Mouse (Mus musculus) C2C12 (cell line): ENCODE measurements around the gene Cyp27a1. TPM values are rescaled to one million over a fixed set of nuclear protein-coding genes. Genes with fewer than 3 reads are reported as not detected.

Experiments used
- H3K27me3 ChIP-seq: one replicate; pipeline ENCODE4 v1.6.1; 2011; ENCODE audit not compliant: control insufficient read depth, insufficient read depth, insufficient read length
- H3K36me3 ChIP-seq: one replicate; pipeline ENCODE4 v1.6.1; 2011; ENCODE audit not compliant: control insufficient read depth, insufficient read depth
- H3K4me3 ChIP-seq: one replicate; pipeline ENCODE4 v1.5.1; 2011; ENCODE audit warnings: mild to moderate bottlenecking, control low read depth; ENCODE audit not compliant: poor library complexity, insufficient read depth, severe bottlenecking
- H3K79me2 ChIP-seq: one replicate; pipeline ENCODE4 v1.6.1; 2011; ENCODE audit not compliant: control insufficient read depth, insufficient read depth
- H3K79me3 ChIP-seq: one replicate; pipeline ENCODE4 v1.6.1; 2011; ENCODE audit warnings: low read depth, control low read depth
- H3ac ChIP-seq: one replicate; pipeline ENCODE3; 2011; ENCODE audit warnings: low read depth; ENCODE audit not compliant: control insufficient read depth, insufficient read length
- CEBPB ChIP-seq: IDR thresholded peaks from one replicate; pipeline ENCODE4 v1.6.1; 2011; ENCODE audit warnings: low read depth, mild to moderate bottlenecking, control low read depth, moderate library complexity
- CTCF ChIP-seq: IDR thresholded peaks from one replicate; pipeline ENCODE4 v1.5.1; 2011; ENCODE audit not compliant: control insufficient read depth, insufficient read depth, insufficient read length
- FOSL1 ChIP-seq: IDR thresholded peaks from one replicate; pipeline ENCODE4 v1.8.0; 2011; ENCODE audit warnings: mild to moderate bottlenecking, low read length; ENCODE audit not compliant: poor library complexity, insufficient read depth, severe bottlenecking
- MAX ChIP-seq: IDR thresholded peaks from one replicate; pipeline ENCODE4 v1.6.1; 2011; ENCODE audit warnings: mild to moderate bottlenecking, control low read depth
- MYOD1 ChIP-seq: IDR thresholded peaks from one replicate; pipeline ENCODE4 v1.6.1; 2011; ENCODE audit warnings: low read depth; ENCODE audit not compliant: control insufficient read depth, insufficient read length
- MYOG ChIP-seq: IDR thresholded peaks from one replicate; pipeline ENCODE4 v1.6.1; 2011; ENCODE audit not compliant: control insufficient read depth, insufficient read length; ENCODE audit errors: extremely low read depth
- USF1 ChIP-seq: IDR thresholded peaks from one replicate; pipeline ENCODE4 v1.6.1; 2011; ENCODE audit warnings: low read depth, mild to moderate bottlenecking, control low read depth, moderate library complexity
- polyA plus RNA-seq: library from polyadenylated mRNA; unstranded; fragments of >200 nt; fragmentation: generic; extraction: Trizol; gene quantifications from one replicate; pipeline ENCODE4 v1.2.1, GENCODE M21; 2012; ENCODE audit warnings: missing spikeins

Gene Cyp27a1
- polyA plus RNA-seq, 1 experiment = 0.05 TPM

DNA sequence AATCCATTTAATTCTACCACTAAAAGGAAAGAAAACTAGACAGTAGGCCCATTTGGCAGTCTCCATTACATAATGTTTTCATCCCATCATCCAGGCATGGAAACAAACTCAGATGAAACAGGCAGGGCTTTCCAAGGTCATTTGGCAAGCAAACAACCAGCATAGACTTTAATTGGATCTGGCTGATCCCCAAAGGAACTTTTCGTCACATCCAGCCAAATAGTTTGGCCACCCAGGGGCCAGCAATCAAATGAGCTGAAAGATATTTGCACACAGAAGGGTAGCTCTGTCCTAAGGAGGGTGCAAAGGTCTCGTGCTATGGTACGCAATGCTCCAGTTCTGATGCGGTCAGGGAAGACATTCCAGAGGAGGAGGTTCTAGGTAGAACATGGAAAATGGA lies 37.3 kb downstream of the Cyp27a1 start:
- Histone ChIP-seq H3K4me3 (no peak overlapping the region), H3ac (no peak overlapping the region), H3K27me3 (no peaks in the 10 kb centered on the region), H3K36me3 (no peaks in the 10 kb centered on the region), H3K79me3 (no peaks in the 10 kb centered on the region), H3K79me2 (no peaks in the 10 kb centered on the region)
- TF ChIP-seq CTCF (no peak), USF1 (no peak), MYOD1 (no peak), FOSL1 (no peak), MYOG (no peak), MAX (no peak)

DNA sequence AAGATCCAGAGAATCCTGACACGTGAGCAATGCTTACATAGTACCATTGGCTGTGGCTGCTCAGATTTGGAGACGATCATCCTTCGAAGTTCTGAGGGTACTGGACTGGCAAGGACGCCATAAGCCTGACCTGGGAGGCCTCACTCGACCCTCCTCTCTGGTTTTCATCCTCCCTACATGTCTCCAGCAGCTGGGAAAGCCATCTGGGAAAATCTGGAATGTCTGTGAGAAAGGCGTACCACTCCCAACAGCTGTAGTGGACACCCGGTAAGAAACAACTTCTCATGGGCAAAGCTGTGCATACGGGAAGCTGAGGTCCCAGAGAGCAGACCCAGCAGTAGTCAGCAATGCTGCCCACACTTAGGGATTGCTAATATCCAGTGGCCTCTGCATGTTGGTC lies 38.8 kb downstream of the Cyp27a1 start:
- Histone ChIP-seq H3K27me3 (no peaks in the 10 kb centered on the region), H3K36me3 (no peaks in the 10 kb centered on the region), H3ac (no peak overlapping the region), H3K4me3 (no peak overlapping the region), H3K79me2 (no peaks in the 10 kb centered on the region), H3K79me3 (no peaks in the 10 kb centered on the region)
- TF ChIP-seq MYOD1 (no peak), MYOG (no peak), USF1 (no peak), MAX (no peak), CEBPB (no peak), FOSL1 (no peak), CTCF (no peak)

DNA sequence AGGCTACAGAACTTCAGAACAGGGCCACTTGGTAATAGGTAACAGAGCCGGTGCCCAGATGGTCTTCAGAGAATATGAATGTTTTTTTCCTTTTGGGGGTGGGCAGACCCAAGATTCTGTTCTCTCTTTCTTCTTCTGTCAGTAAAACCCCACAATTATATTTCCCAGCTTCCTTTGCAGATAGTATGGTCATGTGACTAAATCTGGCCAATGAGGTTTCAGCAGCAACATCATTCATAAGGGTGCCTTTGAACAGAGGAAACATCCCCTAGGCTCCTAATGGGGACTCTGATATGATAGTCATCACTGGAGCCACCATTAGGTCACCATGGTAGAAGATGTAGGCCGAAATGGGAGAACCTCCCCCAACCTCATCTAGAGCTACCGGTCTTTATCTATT lies 39.5 kb downstream of the Cyp27a1 start:
- no peaks in the 10 kb centered on the region for H3K27me3 ChIP-seq
- H3K79me2 ChIP-seq = no peaks in the 10 kb centered on the region
- H3K4me3 ChIP-seq = no peak overlapping the region
- no peak overlapping the region for H3ac ChIP-seq
- no peaks in the 10 kb centered on the region for H3K79me3 ChIP-seq
- no peaks in the 10 kb centered on the region for H3K36me3 ChIP-seq
- TF ChIP-seq MAX (no peak), USF1 (peak; percentile 17)

DNA sequence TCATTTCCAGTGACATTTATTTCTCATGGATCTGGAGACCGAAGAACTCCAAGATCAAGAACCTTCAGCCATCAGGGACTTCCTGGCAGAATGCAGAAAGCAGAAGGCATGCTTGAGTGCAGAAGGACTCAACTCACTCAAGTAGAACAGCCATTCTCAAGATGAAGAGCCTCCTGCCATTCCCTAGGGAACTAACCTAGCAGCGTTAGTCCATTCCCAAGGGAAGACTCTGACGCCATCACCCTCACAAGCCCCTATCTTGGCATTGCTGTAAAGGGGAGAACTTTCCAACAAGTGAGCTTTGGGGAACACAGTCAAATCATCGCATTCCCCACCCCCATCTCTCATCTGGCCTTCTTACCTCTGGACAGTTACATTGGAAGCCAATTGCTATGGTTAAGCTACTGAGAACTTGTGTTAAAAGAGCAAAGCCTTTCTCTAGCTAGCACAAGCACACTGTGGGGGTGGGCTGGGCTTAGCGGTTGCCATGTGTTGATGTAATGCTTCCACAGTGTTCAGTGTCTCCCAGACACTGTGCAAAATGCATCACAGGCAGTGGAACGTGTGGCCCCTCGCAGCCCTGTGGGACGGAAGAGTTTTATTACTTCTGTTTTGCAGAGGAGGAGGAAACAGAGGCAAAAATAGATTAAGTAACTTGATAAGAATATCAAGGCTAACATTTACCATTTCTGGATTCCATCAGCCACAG lies 40.0 kb downstream of the Cyp27a1 start:
- no peak overlapping the region for H3ac ChIP-seq
- no peak overlapping the region for H3K4me3 ChIP-seq
- TF ChIP-seq USF1 (no peak), MYOD1 (no peak), MAX (no peak), MYOG (no peak)
- no peaks in the 10 kb centered on the region for H3K36me3 ChIP-seq
- H3K79me2 ChIP-seq = no peaks in the 10 kb centered on the region
- no peaks in the 10 kb centered on the region for H3K79me3 ChIP-seq
- H3K27me3 ChIP-seq = no peaks in the 10 kb centered on the region

DNA sequence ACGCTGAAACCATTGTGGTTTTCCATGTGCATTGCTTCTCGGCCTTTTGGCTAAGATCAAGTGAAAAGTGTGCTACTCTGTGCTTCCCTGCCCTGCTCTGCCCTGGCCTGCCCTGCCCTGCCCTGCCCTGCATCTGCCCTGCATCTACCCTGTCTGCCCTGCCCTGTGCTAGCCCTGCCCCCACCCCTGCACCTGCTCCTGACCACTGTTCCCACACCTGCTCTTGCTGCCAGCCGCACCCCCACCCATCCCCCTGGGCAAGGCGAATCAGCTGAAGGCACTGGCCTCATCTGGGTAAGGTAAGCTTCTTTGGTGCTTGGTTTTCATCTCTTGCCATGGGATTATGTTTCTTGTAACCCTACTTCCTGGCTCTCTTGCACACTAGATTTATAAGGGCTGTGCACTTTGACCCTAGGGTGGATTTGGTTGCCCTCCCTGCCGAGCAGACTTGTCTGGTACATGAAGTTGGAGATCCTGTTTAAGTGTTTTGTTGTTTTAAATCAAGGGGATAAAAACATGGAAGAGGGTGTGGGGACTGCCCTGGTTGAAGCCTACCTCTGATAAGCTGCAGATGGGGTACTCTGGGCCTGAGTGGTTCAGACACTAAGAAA lies 40.9 kb downstream of the Cyp27a1 start:
- no peak overlapping the region for H3ac ChIP-seq
- H3K36me3 ChIP-seq = no peaks in the 10 kb centered on the region
- TF ChIP-seq FOSL1 = no peak
- no peak for TF ChIP-seq CEBPB
- no peak for TF ChIP-seq MYOD1
- TF ChIP-seq CTCF = no peak
- TF ChIP-seq MYOG = no peak
- no peak for TF ChIP-seq USF1
- no peak for TF ChIP-seq MAX
- no peaks in the 10 kb centered on the region for H3K79me3 ChIP-seq
- no peak overlapping the region for H3K4me3 ChIP-seq
- no peaks in the 10 kb centered on the region for H3K27me3 ChIP-seq
- no peaks in the 10 kb centered on the region for H3K79me2 ChIP-seq

DNA sequence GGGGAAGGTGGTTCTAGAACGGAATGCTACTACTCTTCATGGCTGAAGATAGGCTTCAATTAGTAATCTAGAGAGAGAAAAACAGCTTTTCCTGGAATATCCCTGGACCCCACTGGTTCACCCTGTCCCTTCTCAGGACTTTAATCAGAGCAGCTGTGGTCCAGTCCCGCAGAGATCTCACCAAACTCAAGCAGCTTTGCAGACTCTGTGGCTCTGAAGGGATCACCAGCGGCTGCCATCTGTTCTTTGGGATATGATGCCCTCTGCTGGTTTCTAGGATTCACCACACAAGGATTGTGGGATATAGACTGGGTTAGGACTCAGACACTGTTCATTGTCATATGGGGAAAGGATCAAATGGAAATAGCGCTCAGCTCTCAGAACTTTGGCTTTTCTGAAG lies 46.4 kb downstream of the Cyp27a1 start:
- H3K27me3 ChIP-seq = peaks cover 4% of the 10 kb centered on the region
- TF ChIP-seq MAX (no peak), CTCF (peak; percentile 33)
- H3K79me3 ChIP-seq = no peaks in the 10 kb centered on the region
- H3K4me3 ChIP-seq = no peak overlapping the region
- no peaks in the 10 kb centered on the region for H3K36me3 ChIP-seq
- H3ac ChIP-seq = no peak overlapping the region
- no peaks in the 10 kb centered on the region for H3K79me2 ChIP-seq
